Mouse (Mus musculus): ENCODE results near the gene Tnik.

DNA sequence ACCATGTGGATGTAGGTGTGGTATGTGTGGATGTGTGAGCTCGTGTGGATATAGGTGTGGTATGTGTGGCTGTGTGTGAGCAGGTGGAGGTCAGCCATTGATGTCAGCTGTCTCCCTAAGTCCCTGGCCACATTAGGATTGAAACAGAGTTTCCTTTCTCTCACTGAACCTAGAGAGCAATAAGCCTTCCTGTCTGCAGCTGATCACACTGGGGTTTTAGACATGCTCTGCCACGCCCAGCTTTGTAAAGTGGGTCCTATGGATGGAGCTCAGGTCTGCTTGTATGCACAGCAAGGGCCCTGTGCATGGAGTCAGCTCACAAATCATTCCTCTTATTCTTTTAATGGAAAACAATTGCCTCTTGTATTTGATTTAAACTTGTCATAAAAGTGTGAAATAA lies 95.4 kb downstream of the Tnik start:
- TF ChIP-seq POLR2A (IDR thresholded peaks at IDR 0.05; ENCODE audit: insufficient read depth, low read depth, low read length) = no peak
- no peak for TF ChIP-seq CTCF (IDR thresholded peaks at IDR 0.05; ENCODE audit: insufficient read depth, low read depth, low read length)

Measured in olfactory bulb, adult 2 months (tissue).